Mouse (Mus musculus) granulocyte monocyte progenitor cell, adult 5-6 weeks (primary cell): ENCODE results near the gene Pde1a. TPM values are rescaled to one million over a fixed set of nuclear protein-coding genes. Genes with fewer than 3 reads are reported as not detected.
"Not testable (repeated sequence)": the region's sequence is repeated elsewhere in the genome, so short reads cannot be mapped to it uniquely, and the experiment has no call there.

Source experiments
- ATAC-seq: replicated peaks from 2 replicates; pipeline ENCODE4 v1.8.0; 2016; ENCODE audit warnings: mild to moderate bottlenecking, moderate TSS enrichment, inconsistent platforms; ENCODE audit not compliant: poor library complexity, severe bottlenecking
- total RNA-seq, 2 experiments: library from RNA; stranded (forward) in 1 of 2; stranded (reverse) in 1 of 2; fragments of 200-712, 200-1000 nt in 1 of 2; fragments of >200 nt in 1 of 2; fragmentation: Nextera tagmentation in 1 of 2; gene quantifications; 2 replicates each; pipeline ENCODE4 v1.2.3; 2014 to 2017

Gene Pde1a
- total RNA-seq, 2 experiments from 2014 or later: not detected

- ATAC-seq: not testable (repeated sequence)
Observed at GRCm38 (mm10) chr2:79847396-79847795, 281.9 kb downstream of the Pde1a start.

GRCm38 (mm10) chr2:79839513-79839912, 289.7 kb downstream of the Pde1a start:
- no peak for ATAC-seq

GRCm38 (mm10) chr2:79839090-79839489, 290.2 kb downstream of the Pde1a start:
- no peak for ATAC-seq

- ATAC-seq: no peak
Observed at GRCm38 (mm10) chr2:79825853-79826252, 303.4 kb downstream of the Pde1a start.

- ATAC-seq: no peak
Observed at GRCm38 (mm10) chr2:79819543-79819942, 309.7 kb downstream of the Pde1a start.

GRCm38 (mm10) chr2:79815708-79816484, 313.4 kb downstream of the Pde1a start:
- no peak for ATAC-seq

GRCm38 (mm10) chr2:79798627-79799026, 330.6 kb downstream of the Pde1a start:
- no peak for ATAC-seq

GRCm38 (mm10) chr2:79797444-79797843, 331.8 kb downstream of the Pde1a start:
- ATAC-seq: no peak

GRCm38 (mm10) chr2:79793186-79793585, 336.1 kb downstream of the Pde1a start:
- no peak for ATAC-seq

- ATAC-seq: no peak
Observed at GRCm38 (mm10) chr2:79786467-79786866, 342.8 kb downstream of the Pde1a start.

- no peak for ATAC-seq
Observed at GRCm38 (mm10) chr2:79785541-79786134, 343.6 kb downstream of the Pde1a start.

Other genes with a start within 250 kb of the Pde1a start
- gene Prdx6b, start 163.0 kb upstream of the Pde1a start, total RNA-seq (2014; fragmentation: Nextera tagmentation): not detected in 2 replicates
- not detected in 2 replicates for gene Prdx6b, start 163.0 kb upstream of the Pde1a start, total RNA-seq (2017)
- gene Dnajc10, start 186.0 kb upstream of the Pde1a start, total RNA-seq (2014; fragmentation: Nextera tagmentation): 74.0 and 80.3 TPM in 2 replicates
- 129 and 136 TPM in 2 replicates for gene Dnajc10, start 186.0 kb upstream of the Pde1a start, total RNA-seq (2017)